Mouse (Mus musculus) heart, postnatal 0 days (tissue): ENCODE data around the gene C3. TPM values are rescaled to one million over a fixed set of nuclear protein-coding genes. Genes with fewer than 3 reads are reported as not detected.

Source experiments
- ATAC-seq: fragments of 200-750 bp; cut with Nextera tagmentation; 2 replicates; pipeline ENCODE4 v1.8.0; 2017; ENCODE audit warnings: low read depth, moderate number of reproducible peaks, moderate library complexity; ENCODE audit not compliant: insufficient read depth
- DNase-seq: peaks from one replicate; pipeline ENCODE4 v3.0.0-alpha.2; 2016; ENCODE audit warnings: low spot score
- H3K27ac ChIP-seq: fragments of 300-500 bp; sonication (generic); 2 replicates; pipeline ENCODE4 v1.5.1; 2014; ENCODE audit warnings: low read depth, mild to moderate bottlenecking
- H3K27me3 ChIP-seq: fragments of 300-500 bp; sonication (generic); 2 replicates; pipeline ENCODE4 v1.6.1; 2014; ENCODE audit warnings: low read length, mixed read lengths; ENCODE audit not compliant: control insufficient read depth, insufficient read depth
- H3K36me3 ChIP-seq: fragments of 300-500 bp; sonication (generic); replicated peaks from 2 replicates; pipeline ENCODE4 v1.6.1; 2014; ENCODE audit warnings: low read length, mixed read lengths; ENCODE audit not compliant: control insufficient read depth, insufficient read depth
- H3K4me1 ChIP-seq: fragments of 300-500 bp; sonication (generic); 2 replicates; pipeline ENCODE4 v1.6.1; 2014; ENCODE audit warnings: antibody characterized with exemption; ENCODE audit not compliant: control insufficient read depth, insufficient read depth
- H3K4me2 ChIP-seq: fragments of 300-500 bp; sonication (generic); 2 replicates; pipeline ENCODE4 v1.6.1; 2014; ENCODE audit warnings: low read depth, mild to moderate bottlenecking, low read length, moderate library complexity
- H3K4me3 ChIP-seq: fragments of 300-500 bp; sonication (generic); 2 replicates; pipeline ENCODE4 v1.5.1; 2014; ENCODE audit warnings: low read depth, low read length
- H3K9ac ChIP-seq: fragments of 300-500 bp; sonication (generic); replicated peaks from 2 replicates; pipeline ENCODE4 v1.6.1; 2014; ENCODE audit warnings: low read depth, low read length, mixed read lengths
- H3K9me3 ChIP-seq: fragments of 300-500 bp; sonication (generic); replicated peaks from 2 replicates; pipeline ENCODE4 v1.6.1; 2016; ENCODE audit warnings: low read length; ENCODE audit not compliant: control insufficient read depth
- CTCF ChIP-seq: IDR thresholded peaks from 2 replicates; pipeline ENCODE4 v1.5.1; 2016; ENCODE audit warnings: antibody characterized with exemption, control low read depth, low read depth
- EP300 ChIP-seq: IDR thresholded peaks from 2 replicates; pipeline ENCODE4 v1.6.1; 2016; ENCODE audit warnings: antibody characterized with exemption, low read depth
- WGBS: fragments of 180-500 bp; shearing (Covaris S2); extraction: QIAGEN DNeasy Blood & Tissue Kit; methylation state at CpG from one replicate; pipeline ENCODE4 v1.1.7; 2014; 5-methylcytosine and 5-hydroxymethylcytosine counted together
- polyA plus RNA-seq: library from polyadenylated mRNA; unstranded; fragments of >200 nt; fragmentation: Nextera tagmentation; extraction: Ambion mirVana; gene quantifications from 2 replicates; pipeline ENCODE4 v1.2.1, GENCODE M21; 2015
- total RNA-seq: library from RNA; depleted of rRNA; stranded (reverse); fragments of >200 nt; gene quantifications from 2 replicates; pipeline ENCODE4 v1.2.3, GENCODE M21; 2014; ENCODE audit warnings: low replicate concordance

Gene C3
- total and polyA plus RNA-seq, 2 experiments from 2014 or later, result 23.4 to 32.5 TPM

DNA sequence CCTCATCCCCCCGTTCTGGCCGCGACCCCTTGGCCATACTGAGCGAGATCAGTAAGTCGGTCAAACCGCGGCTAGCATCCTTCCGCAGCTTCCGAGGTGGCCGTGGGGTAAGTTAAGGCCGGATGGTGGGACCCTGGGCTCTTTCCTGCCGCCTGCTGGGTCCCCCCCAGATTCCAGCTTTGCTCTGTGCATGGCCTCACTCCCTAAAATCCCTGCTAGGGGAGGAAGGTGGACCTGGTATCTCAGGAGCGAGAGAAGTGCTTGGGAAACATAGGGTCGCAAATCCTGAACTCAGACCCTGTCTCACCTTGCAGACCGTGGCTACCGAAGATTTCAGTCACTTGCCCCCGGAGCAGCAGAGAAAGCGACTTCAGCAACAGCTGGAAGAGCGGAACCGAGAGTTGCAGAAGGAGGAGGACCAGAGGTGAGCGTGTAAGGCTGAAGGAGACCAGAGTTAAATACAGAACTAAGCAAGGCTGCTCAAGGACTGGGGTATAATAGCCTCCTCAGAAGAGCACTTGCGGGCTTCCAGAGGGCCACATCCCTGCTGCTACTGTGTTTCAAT, 29.1 kb upstream of the C3 start:
- DNase-seq, result no peak
- ATAC-seq, result no peak
- H3K27me3 ChIP-seq, result no peaks in the 10 kb centered on the region
- H3K4me1 ChIP-seq, result no peaks in the 10 kb centered on the region
- H3K9ac ChIP-seq, result no peak overlapping the region
- H3K4me2 ChIP-seq, result no peak overlapping the region
- H3K4me3 ChIP-seq, result no peak overlapping the region
- no peak overlapping the region for H3K27ac ChIP-seq
- H3K36me3 ChIP-seq, result peaks cover 88% of the 10 kb centered on the region
- no peaks in the 10 kb centered on the region for H3K9me3 ChIP-seq
- TF ChIP-seq EP300, result no peak
- no peak for TF ChIP-seq CTCF
- WGBS, result 95% methylated on average over 22 of the region's 22 CpGs

GRCm38 (mm10) chr17:57255354-57255753, 27.4 kb upstream of the C3 start:
- TF ChIP-seq CTCF, result no peak
- TF ChIP-seq EP300, result no peak
- Histone ChIP-seq H3K36me3 (peaks cover 72% of the 10 kb centered on the region), H3K4me1 (0 out of 2 replicates have a peak, but pooled peaks cover 8% of the 10 kb centered on the region), H3K27ac (no peak overlapping the region), H3K9ac (no peak overlapping the region), H3K4me3 (no peak overlapping the region), H3K27me3 (no peaks in the 10 kb centered on the region), H3K9me3 (no peaks in the 10 kb centered on the region), H3K4me2 (no peak overlapping the region)
- ATAC-seq, result no peak
- 72% methylated on average over 14 of the region's 14 CpGs for WGBS
- no peak for DNase-seq

- Histone ChIP-seq H3K4me3 (no peak overlapping the region), H3K9me3 (no peaks in the 10 kb centered on the region), H3K4me2 (no peak overlapping the region), H3K9ac (no peak overlapping the region), H3K27me3 (no peaks in the 10 kb centered on the region), H3K36me3 (peaks cover 51% of the 10 kb centered on the region), H3K27ac (no peak overlapping the region), H3K4me1 (peaks cover 16% of the 10 kb centered on the region)
- DNase-seq, result no peak
- TF ChIP-seq CTCF, result no peak
- no peak for TF ChIP-seq EP300
- ATAC-seq, result no peak
- WGBS, result 71% methylated on average over 6 of the region's 6 CpGs
Observed at GRCm38 (mm10) chr17:57253306-57253705, 25.4 kb upstream of the C3 start.

GRCm38 (mm10) chr17:57251431-57251830, 23.5 kb upstream of the C3 start:
- Histone ChIP-seq H3K9me3 (no peaks in the 10 kb centered on the region), H3K36me3 (peaks cover 35% of the 10 kb centered on the region), H3K4me2 (no peak overlapping the region), H3K4me1 (peaks cover 20% of the 10 kb centered on the region), H3K4me3 (no peak overlapping the region), H3K27me3 (no peaks in the 10 kb centered on the region), H3K9ac (no peak overlapping the region), H3K27ac (no peak overlapping the region)
- ATAC-seq (no peak), DNase-seq (no peak)
- no peak for TF ChIP-seq EP300
- no peak for TF ChIP-seq CTCF
- WGBS, result 89% methylated on average over 3 of the region's 3 CpGs

DNA sequence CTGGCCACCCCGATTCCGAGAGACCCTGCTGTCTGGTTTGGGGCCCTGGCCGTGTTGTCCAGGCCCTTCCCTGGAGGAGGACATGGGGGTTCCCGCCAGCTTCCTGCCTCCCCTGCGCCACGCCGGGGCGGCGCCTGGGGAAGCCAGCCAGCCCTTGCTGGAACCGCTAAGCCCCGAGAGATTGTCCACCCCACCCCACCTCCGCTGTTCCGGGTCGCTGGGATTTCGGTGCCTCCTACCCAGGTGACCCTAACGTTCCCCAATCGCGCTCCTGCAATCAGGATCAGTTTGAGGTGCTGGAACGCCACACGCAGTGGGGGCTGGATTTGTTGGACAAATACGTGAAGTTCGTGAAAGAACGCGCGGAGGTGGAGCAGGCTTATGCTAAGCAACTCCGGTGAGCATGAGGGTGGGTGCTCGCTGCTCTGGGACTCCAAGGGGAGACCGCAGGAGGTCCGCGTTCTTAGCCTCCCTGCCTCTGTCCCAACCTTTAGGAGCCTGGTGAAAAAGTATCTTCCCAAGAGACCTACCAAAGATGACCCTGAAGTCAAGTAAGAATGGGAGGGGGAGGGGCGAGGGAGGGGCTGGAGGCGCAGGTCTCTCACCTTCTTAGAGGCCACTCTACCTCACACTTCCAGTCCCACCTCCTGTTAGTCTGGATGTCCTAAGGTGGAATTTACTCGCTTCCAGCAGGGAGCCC, 22.7 kb upstream of the C3 start:
- no peak for TF ChIP-seq CTCF
- TF ChIP-seq EP300, result no peak
- H3K4me2 ChIP-seq, result peak overlapping the region; percentile 84
- no peak for ATAC-seq
- peak overlapping the region; percentile 47 for H3K9ac ChIP-seq
- peak overlapping the region; percentile 90 for H3K4me3 ChIP-seq
- WGBS, result 4% methylated on average over 31 of the region's 33 CpGs
- peaks cover 21% of the 10 kb centered on the region for H3K4me1 ChIP-seq
- H3K36me3 ChIP-seq, result peaks cover 27% of the 10 kb centered on the region
- peak overlapping the region; percentile 75 for H3K27ac ChIP-seq
- no peaks in the 10 kb centered on the region for H3K9me3 ChIP-seq
- DNase-seq, result peak; percentile 21
- no peaks in the 10 kb centered on the region for H3K27me3 ChIP-seq
